Mouse (Mus musculus) cerebellum, postnatal 4 days (tissue): Measurements from ENCODE around the gene Sorl1.

Experiments used
- DNase-seq, 2 experiments: peaks; one replicate each; pipeline ENCODE4 v3.0.0; 2022; ENCODE audit warnings: low spot score in 2 of 2, mixed read lengths in 1 of 2

Gene Sorl1

GRCm38 (mm10) chr9:41958282-41958681 lies 165.8 kb downstream of the Sorl1 start:
- no peak for DNase-seq

GRCm38 (mm10) chr9:41953486-41953885 lies 170.6 kb downstream of the Sorl1 start:
- DNase-seq: peak; percentile 60 to 78

GRCm38 (mm10) chr9:41952650-41953204 lies 171.4 kb downstream of the Sorl1 start:
- DNase-seq: no peak

GRCm38 (mm10) chr9:41951472-41952129 lies 172.5 kb downstream of the Sorl1 start:
- DNase-seq: no peak

GRCm38 (mm10) chr9:41950991-41951451 lies 173.1 kb downstream of the Sorl1 start:
- DNase-seq: peak; percentile 85 to 91

- DNase-seq: peak; percentile 87 to 95
Observed at GRCm38 (mm10) chr9:41950109-41950990, 173.7 kb downstream of the Sorl1 start.

GRCm38 (mm10) chr9:41949476-41949875 lies 174.6 kb downstream of the Sorl1 start:
- no peak for DNase-seq

GRCm38 (mm10) chr9:41944964-41945363 lies 179.1 kb downstream of the Sorl1 start:
- no peak for DNase-seq

- peak in 1 of 2 experiments; percentile 42 for DNase-seq
Observed at GRCm38 (mm10) chr9:41942970-41943635, 181.0 kb downstream of the Sorl1 start.

- no peak for DNase-seq
Observed at GRCm38 (mm10) chr9:41940311-41940853, 183.7 kb downstream of the Sorl1 start.

- DNase-seq: no peak
Observed at GRCm38 (mm10) chr9:41938449-41938848, 185.6 kb downstream of the Sorl1 start.

- no peak for DNase-seq
Observed at GRCm38 (mm10) chr9:41937967-41938348, 186.1 kb downstream of the Sorl1 start.

- DNase-seq: no peak
Observed at GRCm38 (mm10) chr9:41937341-41937966, 186.6 kb downstream of the Sorl1 start.

GRCm38 (mm10) chr9:41936598-41936997 lies 187.5 kb downstream of the Sorl1 start:
- no peak for DNase-seq

GRCm38 (mm10) chr9:41935979-41936378 lies 188.1 kb downstream of the Sorl1 start:
- no peak for DNase-seq

- DNase-seq: peak in 1 of 2 experiments; percentile 39
Observed at GRCm38 (mm10) chr9:41935373-41935971, 188.6 kb downstream of the Sorl1 start.

- DNase-seq: no peak
Observed at GRCm38 (mm10) chr9:41934848-41935372, 189.2 kb downstream of the Sorl1 start.

- no peak for DNase-seq
Observed at GRCm38 (mm10) chr9:41929986-41930385, 194.1 kb downstream of the Sorl1 start.

GRCm38 (mm10) chr9:41925721-41926120 lies 198.4 kb downstream of the Sorl1 start:
- DNase-seq: no peak

GRCm38 (mm10) chr9:41924140-41924539 lies 200.0 kb downstream of the Sorl1 start:
- no peak for DNase-seq
